Mouse (Mus musculus): ENCODE measurements around the gene Sgip1.

GRCm38 (mm10) chr4:102991685-102992084 lies 250.6 kb downstream of the Sgip1 start:
- no peak for TF ChIP-seq POLR2A (IDR thresholded peaks at IDR 0.05; ENCODE audit: control insufficient read depth in 1 of 2, insufficient read depth in 1 of 2, low read depth in 1 of 2, low read length in 2 of 2, poor library complexity in 1 of 2)
- TF ChIP-seq CTCF (IDR thresholded peaks at IDR 0.05 in 2 of 3, conservative IDR thresholded peaks at IDR 0.05 in 1 of 3; ENCODE audit: control insufficient read depth in 1 of 3, insufficient read depth in 1 of 3, low read depth in 2 of 3, low read length in 3 of 3, poor library complexity in 1 of 3, severe bottlenecking in 1 of 3): no peak
- no peak for TF ChIP-seq MXI1 (IDR thresholded peaks at IDR 0.05; ENCODE audit: low read depth, low read length)
- no peak for TF ChIP-seq MYC (IDR thresholded peaks at IDR 0.05; ENCODE audit: low read depth, low read length)
- no peak for TF ChIP-seq CHD2 (IDR thresholded peaks at IDR 0.05; ENCODE audit: low read length)
- TF ChIP-seq RCOR1 (IDR thresholded peaks at IDR 0.05; ENCODE audit: low read depth, low read length): no peak
